Mouse (Mus musculus) heart, postnatal 0 days (tissue): Measurements from ENCODE around the gene Olfr1323.

Experiments used
- CTCF ChIP-seq: IDR thresholded peaks from 2 replicates; pipeline ENCODE4 v1.5.1; 2016; ENCODE audit warnings: antibody characterized with exemption, control low read depth, low read depth
- EP300 ChIP-seq: IDR thresholded peaks from 2 replicates; pipeline ENCODE4 v1.6.1; 2016; ENCODE audit warnings: antibody characterized with exemption, low read depth

- TF ChIP-seq EP300 (no peak), CTCF (no peak)
Measured at GRCm38 (mm10) chrX:50012242-50012641, 6.9 kb downstream of the Olfr1323 start.
